7 mouse cellular contexts compared by ENCODE assay signal in genomic region chr2:51933341-51934134, GRCm38 (mm10). TPM values are rescaled to one million over a fixed set of nuclear protein-coding genes. Genes with fewer than 3 reads are reported as not detected.
DNase-seq lines count a peak whose midpoint lies in the region; ATAC-seq and TF ChIP-seq lines count a peak whose summit lies in the region.

No protein-coding gene starts in this region.

- peaks cover 17% of the 10 kb centered on the region for H3K4me1 ChIP-seq in kidney, embryonic 15.5 days
- peaks cover 31 to 38% of the 10 kb centered on the region in 2 experiments for H3K4me1 ChIP-seq in MEL (ENCODE audit: control insufficient read depth in 1 of 2, insufficient read depth in 2 of 2, low read length in 2 of 2)
- peaks cover 6% of the 10 kb centered on the region for H3K4me1 ChIP-seq in cortical plate, adult 2 months (ENCODE audit: control insufficient read depth, insufficient read depth, low read length)
- peaks cover 21% of the 10 kb centered on the region for H3K4me1 ChIP-seq in limb, embryonic 10.5 days
- 0 out of 2 replicates have a peak, but pooled peaks cover 2% of the 10 kb centered on the region for H3K4me1 ChIP-seq in stomach, postnatal 0 days (replicated peaks; ENCODE audit: control insufficient read depth, insufficient read depth)

- H3K27me3 ChIP-seq in kidney, embryonic 15.5 days: no peaks in the 10 kb centered on the region
- H3K27me3 ChIP-seq in MEL (ENCODE audit: control insufficient read depth in 1 of 2, insufficient read depth in 2 of 2, low read length in 2 of 2): no peaks in the 10 kb centered on the region
- H3K27me3 ChIP-seq in limb, embryonic 10.5 days (ENCODE audit: low read depth, poor library complexity, severe bottlenecking): peaks cover 4% of the 10 kb centered on the region; the same call in 1 of the 2 replicates
- no peaks in the 10 kb centered on the region for H3K27me3 ChIP-seq in stomach, postnatal 0 days (ENCODE audit: control insufficient read depth, insufficient read depth, low read length)

- H3K4me2 ChIP-seq in kidney, embryonic 15.5 days: peak overlapping the region; percentile 91
- H3K4me2 ChIP-seq in stomach, postnatal 0 days (replicated peaks; ENCODE audit: low read depth): peak overlapping the region; percentile 80

- peak overlapping the region; percentile 73 for H3K4me3 ChIP-seq in kidney, embryonic 15.5 days (replicated peaks)
- H3K4me3 ChIP-seq in MEL (ENCODE audit: control insufficient read depth in 1 of 2, insufficient read depth in 1 of 2, low read depth in 2 of 2, low read length in 2 of 2): peak overlapping the region; percentile 73 to 88
- H3K4me3 ChIP-seq in cortical plate, adult 2 months (ENCODE audit: insufficient read depth, low read length): peak overlapping the region; percentile 72; the same call in 1 of the 2 replicates
- peak overlapping the region; percentile 62 for H3K4me3 ChIP-seq in limb, embryonic 10.5 days
- peak overlapping the region; percentile 70; the same call in 1 of the 2 replicates for H3K4me3 ChIP-seq in stomach, postnatal 0 days (ENCODE audit: low read depth, low read length)

- peaks cover 6% of the 10 kb centered on the region for H3K36me3 ChIP-seq in kidney, embryonic 15.5 days
- H3K36me3 ChIP-seq in MEL (ENCODE audit: control insufficient read depth in 1 of 2, insufficient read depth in 2 of 2, low read length in 2 of 2): peaks cover 29 to 45% of the 10 kb centered on the region in 2 experiments
- H3K36me3 ChIP-seq in limb, embryonic 10.5 days: peaks cover 11% of the 10 kb centered on the region
- no peaks in the 10 kb centered on the region for H3K36me3 ChIP-seq in stomach, postnatal 0 days (ENCODE audit: control insufficient read depth, insufficient read depth, low read length)

- no peak overlapping the region for H3K27ac ChIP-seq in kidney, embryonic 15.5 days
- H3K27ac ChIP-seq in MEL (ENCODE audit: control insufficient read depth, low read depth, low read length): peak overlapping the region; percentile 97
- no peak overlapping the region for H3K27ac ChIP-seq in cortical plate, adult 2 months (ENCODE audit: insufficient read depth, low read length)
- no peak overlapping the region for H3K27ac ChIP-seq in limb, embryonic 10.5 days
- H3K27ac ChIP-seq in stomach, postnatal 0 days (replicated peaks): no peak overlapping the region

- peak; percentile 65 to 74 for TF ChIP-seq EP300 in MEL (IDR thresholded peaks at IDR 0.05; ENCODE audit: low read depth in 1 of 2, low read length in 2 of 2)
- TF ChIP-seq EP300 in stomach, postnatal 0 days (optimal IDR thresholded peaks at IDR 0.05): no peak

- 37% methylated on average over 11 of the region's 12 CpGs for WGBS in kidney, embryonic 15.5 days
- WGBS in limb, embryonic 10.5 days: 26% methylated on average over 11 of the region's 12 CpGs
- WGBS in stomach, postnatal 0 days: 37% methylated on average over 11 of the region's 12 CpGs

- H3K9ac ChIP-seq in kidney, embryonic 15.5 days: no peak overlapping the region
- H3K9ac ChIP-seq in MEL (ENCODE audit: control insufficient read depth, low read depth, low read length, poor library complexity, severe bottlenecking): peak overlapping the region; percentile 89
- H3K9ac ChIP-seq in stomach, postnatal 0 days (ENCODE audit: low read length): no peak overlapping the region

- TF ChIP-seq RAD21 in MEL (IDR thresholded peaks at IDR 0.05; ENCODE audit: low read depth, low read length): no peak

- no peaks in the 10 kb centered on the region for H3K9me3 ChIP-seq in kidney, embryonic 15.5 days (replicated peaks)
- no peaks in the 10 kb centered on the region for H3K9me3 ChIP-seq in MEL (replicated peaks; ENCODE audit: insufficient read depth, low read length)
- H3K9me3 ChIP-seq in limb, embryonic 10.5 days (replicated peaks): no peaks in the 10 kb centered on the region
- H3K9me3 ChIP-seq in stomach, postnatal 0 days (ENCODE audit: control insufficient read depth, low read length): no peaks in the 10 kb centered on the region

- peaks cover 36% of the 10 kb centered on the region for H3K79me2 ChIP-seq in MEL (ENCODE audit: control insufficient read depth, insufficient read depth, low read length, poor library complexity)

- DNase-seq in kidney, adult 8-10 months: no peak
- DNase-seq in MEL (ENCODE audit: low read depth, low spot score): peak; percentile 91
- no peak for DNase-seq in limb, embryonic 10.5 days (ENCODE audit: low spot score)
- DNase-seq in stomach, postnatal 0 days (ENCODE audit: low spot score): no peak
- no peak for DNase-seq in ovary, postnatal 36 days (ENCODE audit: low spot score)

- TF ChIP-seq CTCF in MEL (IDR thresholded peaks at IDR 0.05 in 2 of 3, conservative IDR thresholded peaks at IDR 0.05 in 1 of 3; ENCODE audit: control insufficient read depth in 1 of 3, insufficient read depth in 1 of 3, low read depth in 2 of 3, low read length in 3 of 3, poor library complexity in 1 of 3, severe bottlenecking in 1 of 3): no peak
- TF ChIP-seq CTCF in cortical plate, adult 2 months (IDR thresholded peaks at IDR 0.05; ENCODE audit: extremely low read depth, insufficient read depth, low read length): no peak
- TF ChIP-seq CTCF in stomach, postnatal 0 days (IDR thresholded peaks at IDR 0.05; ENCODE audit: low read depth): no peak

- no peak for ATAC-seq in kidney, embryonic 15.5 days (replicated peaks; ENCODE audit: low FRiP score)
- no peak for ATAC-seq in stomach, postnatal 0 days (ENCODE audit: low FRiP score, low TSS enrichment)

- peak in 1 of 2 experiments; percentile 72; a peak in 1 of 4 replicates for TF ChIP-seq POLR2A in MEL (IDR thresholded peaks at IDR 0.05; ENCODE audit: control insufficient read depth in 1 of 2, insufficient read depth in 1 of 2, low read depth in 1 of 2, low read length in 2 of 2, poor library complexity in 1 of 2)
- TF ChIP-seq POLR2A in cortical plate, adult 2 months (IDR thresholded peaks at IDR 0.05; ENCODE audit: extremely low read depth, insufficient read depth, low read length): no peak

TF ChIP-seq in MEL, 35 proteins besides CTCF, POLR2A, EP300 and RAD21 (continues in another document):
- no peak for TF ChIP-seq MEF2A (IDR thresholded peaks at IDR 0.05; ENCODE audit: extremely low read depth, insufficient replicate concordance, low read depth, low read length, poor library complexity, severe bottlenecking)
- no peak for TF ChIP-seq USF1 (IDR thresholded peaks at IDR 0.05; ENCODE audit: low read depth, low read length)
- no peak for TF ChIP-seq E2F4 (IDR thresholded peaks at IDR 0.05; ENCODE audit: borderline replicate concordance, low read depth, low read length)
- peak; percentile 82; the same call in 1 of the 2 replicates for TF ChIP-seq TBP (IDR thresholded peaks at IDR 0.05; ENCODE audit: low read depth, low read length)
- peak; percentile 9; the same call in 1 of the 2 replicates for TF ChIP-seq BHLHE40 (IDR thresholded peaks at IDR 0.05; ENCODE audit: borderline replicate concordance, low read depth, low read length)
- peak; percentile 44 for TF ChIP-seq ETS1 (IDR thresholded peaks at IDR 0.05; ENCODE audit: low read depth, low read length)
- TF ChIP-seq POLR2AphosphoS5 (IDR thresholded peaks at IDR 0.05; ENCODE audit: borderline replicate concordance, low read depth, low read length): peak; percentile 69; the same call in 1 of the 2 replicates
- peak; percentile 83 for TF ChIP-seq MXI1 (IDR thresholded peaks at IDR 0.05; ENCODE audit: low read depth, low read length)
- TF ChIP-seq MAZ (IDR thresholded peaks at IDR 0.05; ENCODE audit: low read depth, low read length): peak; percentile 60; the same call in 1 of the 2 replicates
- peak; percentile 74; the same call in 1 of the 2 replicates for TF ChIP-seq MYC (IDR thresholded peaks at IDR 0.05; ENCODE audit: low read depth, low read length)
- peak; percentile 26; the same call in 1 of the 2 replicates for TF ChIP-seq RCOR1 (IDR thresholded peaks at IDR 0.05; ENCODE audit: low read depth, low read length)
- peak; percentile 60 for TF ChIP-seq ELF1 (IDR thresholded peaks at IDR 0.05; ENCODE audit: low read depth, low read length)
- TF ChIP-seq SIN3A (IDR thresholded peaks at IDR 0.05; ENCODE audit: low read length): peak; percentile 66
- peak; percentile 66 for TF ChIP-seq TCF12 (IDR thresholded peaks at IDR 0.05; ENCODE audit: low read depth, low read length)
- TF ChIP-seq JUND (IDR thresholded peaks at IDR 0.05; ENCODE audit: low read depth, low read length): no peak
- TF ChIP-seq SMC3 (IDR thresholded peaks at IDR 0.05; ENCODE audit: low read depth, low read length): 0 out of 2 replicates have a peak, but pooled peaks have one; percentile 10
- peak; percentile 58; the same call in 1 of the 2 replicates for TF ChIP-seq POLR2AphosphoS2 (IDR thresholded peaks at IDR 0.05; ENCODE audit: low read length)
- TF ChIP-seq ZMIZ1 (IDR thresholded peaks at IDR 0.05; ENCODE audit: low read depth, low read length): peak; percentile 44; the same call in 1 of the 2 replicates
- peak; percentile 55; the same call in 1 of the 2 replicates for TF ChIP-seq MAX (IDR thresholded peaks at IDR 0.05; ENCODE audit: low read length)
- TF ChIP-seq NELFE (IDR thresholded peaks at IDR 0.05; ENCODE audit: low read depth, low read length): peak; percentile 58
- no peak for TF ChIP-seq UBTF (IDR thresholded peaks at IDR 0.05; ENCODE audit: borderline replicate concordance, insufficient read depth, low read depth, low read length)
- peak; percentile 79 for TF ChIP-seq TAL1 (IDR thresholded peaks at IDR 0.05; ENCODE audit: low read length)

RNA-seq across cellular contexts. Expression of gene Rbm43, which starts 1.4 kb away (rescaled TPM):
- 12.9 and 13.2 TPM in 2 replicates for polyA plus RNA-seq in kidney, embryonic 15.5 days (2015; fragmentation: Nextera tagmentation; extraction: Ambion mirVana)
- 35.4 and 37.9 TPM in 2 replicates for total RNA-seq in MEL (2012; rRNA removed)
- polyA plus RNA-seq in MEL (2012; ENCODE audit: insufficient read depth in 1 of 2, insufficient read length in 2 of 2, low read depth in 1 of 2, low replicate concordance in 2 of 2, missing spikeins in 1 of 2): 100 to 1,000 TPM in 1 of 2 experiments, 10 to 100 TPM in 1; 64.3 to 321 TPM
- 14.4 and 15.5 TPM in 2 replicates for polyA plus RNA-seq in cortical plate, adult 2 months (2012; rRNA removed)
- polyA plus RNA-seq in limb, embryonic 10.5 days (2016; fragmentation: Nextera tagmentation; extraction: Ambion mirVana): 8.9 and 9.0 TPM in 2 replicates
- 8.0 and 8.4 TPM in 2 replicates for polyA plus RNA-seq in stomach, postnatal 0 days (2015; fragmentation: Nextera tagmentation; extraction: Ambion mirVana)

RNA-seq across cellular contexts. Expression of gene Nmi, which starts 39.8 kb away (rescaled TPM):
- 16.0 and 16.4 TPM in 2 replicates for polyA plus RNA-seq in kidney, embryonic 15.5 days (2015; fragmentation: Nextera tagmentation; extraction: Ambion mirVana)
- total RNA-seq in MEL (2012; rRNA removed): 9.6 and 14.1 TPM in 2 replicates
- polyA plus RNA-seq in MEL (2012; ENCODE audit: insufficient read depth in 1 of 2, insufficient read length in 2 of 2, low read depth in 1 of 2, low replicate concordance in 2 of 2, missing spikeins in 1 of 2): 10 to 100 TPM in 1 of 2 experiments, not detected in 1; 12.1 TPM
- polyA plus RNA-seq in cortical plate, adult 2 months (2012; rRNA removed): 6.3 and 6.8 TPM in 2 replicates
- 5.8 and 6.3 TPM in 2 replicates for polyA plus RNA-seq in limb, embryonic 10.5 days (2016; fragmentation: Nextera tagmentation; extraction: Ambion mirVana)
- polyA plus RNA-seq in stomach, postnatal 0 days (2015; fragmentation: Nextera tagmentation; extraction: Ambion mirVana): 24.8 and 27.1 TPM in 2 replicates
